Mouse (Mus musculus) intestine, embryonic 14.5 days (tissue): ENCODE measurements around the gene Glis1. TPM values are rescaled to one million over a fixed set of nuclear protein-coding genes. Genes with fewer than 3 reads are reported as not detected.
"Not testable (repeated sequence)": the region's sequence is repeated elsewhere in the genome, so short reads cannot be mapped to it uniquely, and the experiment has no call there.

Experiments used
- ATAC-seq: fragments of 200-750 bp; cut with Nextera tagmentation; replicated peaks from 2 replicates; pipeline ENCODE4 v1.8.0; 2017; ENCODE audit warnings: low read depth, moderate number of reproducible peaks, moderate TSS enrichment, moderate library complexity; ENCODE audit not compliant: low FRiP score, low TSS enrichment
- DNase-seq: peaks from one replicate; pipeline ENCODE4 v3.0.0-alpha.2; 2018; ENCODE audit warnings: low spot score
- H3K27ac ChIP-seq: fragments of 300-500 bp; sonication (generic); 2 replicates; pipeline ENCODE4 v1.5.1; 2014; ENCODE audit warnings: low read depth, mild to moderate bottlenecking, control low read depth
- H3K27me3 ChIP-seq: fragments of 300-500 bp; sonication (generic); replicated peaks from 2 replicates; pipeline ENCODE4 v1.6.1; 2014; ENCODE audit warnings: low read length, control low read depth; ENCODE audit not compliant: control insufficient read depth, insufficient read depth
- H3K36me3 ChIP-seq: fragments of 300-500 bp; sonication (generic); 2 replicates; pipeline ENCODE4 v1.6.1; 2014; ENCODE audit warnings: low read length, control low read depth; ENCODE audit not compliant: control insufficient read depth, insufficient read depth
- H3K4me1 ChIP-seq: fragments of 300-500 bp; sonication (generic); replicated peaks from 2 replicates; pipeline ENCODE4 v1.6.1; 2014; ENCODE audit warnings: low read length, control low read depth, mixed read lengths; ENCODE audit not compliant: control insufficient read depth, insufficient read depth
- H3K4me2 ChIP-seq: fragments of 300-500 bp; sonication (generic); 2 replicates; pipeline ENCODE4 v1.6.1; 2014; ENCODE audit warnings: low read length
- H3K4me3 ChIP-seq: fragments of 300-500 bp; sonication (generic); 2 replicates; pipeline ENCODE4 v1.5.1; 2014; ENCODE audit warnings: low read depth, low read length, control low read depth, mixed read lengths
- H3K9ac ChIP-seq: fragments of 300-500 bp; sonication (generic); 2 replicates; pipeline ENCODE4 v1.6.1; 2014; ENCODE audit warnings: mild to moderate bottlenecking, low read length
- H3K9me3 ChIP-seq: fragments of 300-500 bp; sonication (generic); 2 replicates; pipeline ENCODE4 v1.6.1; 2016; ENCODE audit warnings: low read length, control low read depth; ENCODE audit not compliant: control insufficient read depth
- WGBS: fragments of 180-500 bp; shearing (Covaris S2); extraction: QIAGEN DNeasy Blood & Tissue Kit; methylation state at CpG from one replicate; pipeline ENCODE4 v1.1.7; 2014; 5-methylcytosine and 5-hydroxymethylcytosine counted together
- polyA plus RNA-seq: library from polyadenylated mRNA; unstranded; fragments of >200 nt; fragmentation: Nextera tagmentation; extraction: Ambion mirVana; gene quantifications from 2 replicates; pipeline ENCODE4 v1.2.1, GENCODE M21; 2014

Gene Glis1
- polyA plus RNA-seq, 1 experiment from 2014 or later = 0.43 TPM

DNA sequence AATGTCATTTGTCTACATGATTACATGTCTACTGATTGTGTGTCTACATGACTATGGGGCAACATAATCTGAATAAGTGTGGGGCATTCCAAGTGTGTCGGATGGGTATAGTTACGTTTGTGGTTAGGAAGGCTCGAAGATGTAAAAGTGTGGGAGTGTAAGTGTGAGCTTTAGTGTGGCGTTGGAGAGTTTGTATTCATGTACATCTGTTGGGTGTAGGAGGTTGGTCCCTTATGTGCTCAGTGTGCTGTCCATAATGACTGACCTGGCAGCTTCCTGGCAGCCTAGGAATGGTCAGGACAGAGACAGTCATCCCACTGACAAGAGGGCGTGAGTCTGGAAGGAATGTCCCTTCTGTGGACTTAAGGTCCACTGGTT, 164.2 kb downstream of the Glis1 start:
- not testable (repeated sequence) for H3K9me3 ChIP-seq, H3K36me3 ChIP-seq, ATAC-seq, H3K9ac ChIP-seq, H3K27me3 ChIP-seq, DNase-seq, H3K4me2 ChIP-seq, H3K4me3 ChIP-seq
- WGBS = 88% methylated on average over 5 of the region's 5 CpGs
- peaks cover 16% of the 10 kb centered on the region for H3K4me1 ChIP-seq
- 0 out of 2 replicates have a peak overlapping the region, but pooled peaks have one; percentile 51 for H3K27ac ChIP-seq

DNA sequence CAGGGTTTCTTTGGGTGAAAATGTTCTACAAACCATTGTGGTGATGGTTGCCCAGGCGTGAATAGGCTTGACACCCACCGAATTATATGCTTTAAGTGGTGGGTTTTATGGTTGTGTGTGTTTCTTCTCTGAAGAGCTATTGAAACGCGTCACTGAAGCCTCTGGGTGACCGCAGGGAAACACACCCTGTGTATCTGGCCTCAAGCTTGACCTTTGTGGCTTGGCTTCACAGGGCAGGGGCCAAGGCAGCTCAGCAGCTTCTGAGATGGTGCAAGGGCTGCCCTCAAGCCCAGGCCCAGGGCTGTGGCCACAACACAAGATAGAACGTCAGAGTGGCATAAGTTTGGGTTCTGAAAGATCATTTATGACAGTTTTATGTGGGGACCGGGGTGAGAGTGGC, 167.9 kb downstream of the Glis1 start:
- no peak overlapping the region for H3K27ac ChIP-seq
- no peaks in the 10 kb centered on the region for H3K27me3 ChIP-seq
- no peak for DNase-seq
- no peak overlapping the region for H3K4me2 ChIP-seq
- H3K9me3 ChIP-seq = no peaks in the 10 kb centered on the region
- WGBS = 70% methylated on average over 7 of the region's 7 CpGs
- no peak overlapping the region for H3K4me3 ChIP-seq
- H3K4me1 ChIP-seq = peaks cover 12% of the 10 kb centered on the region
- H3K36me3 ChIP-seq = no peaks in the 10 kb centered on the region
- no peak overlapping the region for H3K9ac ChIP-seq
- ATAC-seq = no peak

DNA sequence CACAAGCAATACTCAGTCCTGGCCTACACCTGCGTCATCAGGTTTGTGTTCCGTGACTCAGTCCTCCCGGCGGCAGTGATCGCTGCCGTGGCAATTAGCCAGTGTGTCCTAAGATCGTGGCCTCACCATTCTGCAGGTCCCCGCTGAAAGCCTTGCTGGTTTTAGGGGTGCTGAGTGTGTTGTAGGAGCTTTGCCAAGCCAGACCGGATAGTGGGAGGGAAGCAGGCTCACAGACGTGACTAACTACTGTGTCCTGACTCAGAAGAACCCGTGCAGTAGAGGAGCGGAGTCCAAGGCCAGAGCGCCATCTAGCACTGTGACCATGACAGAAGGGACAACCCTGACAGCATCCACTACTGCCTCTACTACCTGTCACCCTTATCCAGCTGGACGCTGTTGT, 168.4 kb downstream of the Glis1 start:
- 0 out of 2 replicates have a peak, but pooled peaks have one; percentile 38 for ATAC-seq
- no peaks in the 10 kb centered on the region for H3K36me3 ChIP-seq
- H3K9ac ChIP-seq = no peak overlapping the region
- H3K4me1 ChIP-seq = peaks cover 7% of the 10 kb centered on the region
- H3K27me3 ChIP-seq = no peaks in the 10 kb centered on the region
- no peak overlapping the region for H3K4me3 ChIP-seq
- DNase-seq = no peak
- no peak overlapping the region for H3K27ac ChIP-seq
- WGBS = 75% methylated on average over 14 of the region's 14 CpGs
- H3K4me2 ChIP-seq = no peak overlapping the region
- no peaks in the 10 kb centered on the region for H3K9me3 ChIP-seq

DNA sequence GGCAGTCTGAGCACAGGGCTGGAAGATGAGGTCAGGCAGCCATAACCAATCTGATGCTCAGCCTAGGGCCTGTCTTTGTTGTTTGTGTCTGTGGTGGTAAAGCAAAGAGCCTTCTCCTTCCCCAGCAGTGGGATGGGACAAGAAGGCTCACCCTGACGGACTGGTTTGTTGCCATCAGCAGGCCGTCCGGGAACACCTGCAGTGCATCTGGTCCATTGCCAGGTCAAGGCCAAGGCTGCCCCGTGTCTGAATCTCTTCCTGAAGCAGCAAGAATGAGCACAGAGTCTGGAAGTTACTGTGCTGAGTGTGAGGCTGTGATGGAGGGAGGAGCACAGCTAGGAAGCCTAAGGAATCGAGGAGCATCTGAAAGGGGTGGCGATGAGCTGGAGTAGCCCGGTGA, 168.8 kb downstream of the Glis1 start:
- H3K4me1 ChIP-seq = peaks cover 3% of the 10 kb centered on the region
- no peak overlapping the region for H3K4me2 ChIP-seq
- no peak overlapping the region for H3K9ac ChIP-seq
- ATAC-seq (no peak; the same call in 1 of the 2 replicates), DNase-seq (no peak)
- 71% methylated on average over 7 of the region's 7 CpGs for WGBS
- no peaks in the 10 kb centered on the region for H3K27me3 ChIP-seq
- no peaks in the 10 kb centered on the region for H3K9me3 ChIP-seq
- no peaks in the 10 kb centered on the region for H3K36me3 ChIP-seq
- no peak overlapping the region for H3K4me3 ChIP-seq
- no peak overlapping the region for H3K27ac ChIP-seq

DNA sequence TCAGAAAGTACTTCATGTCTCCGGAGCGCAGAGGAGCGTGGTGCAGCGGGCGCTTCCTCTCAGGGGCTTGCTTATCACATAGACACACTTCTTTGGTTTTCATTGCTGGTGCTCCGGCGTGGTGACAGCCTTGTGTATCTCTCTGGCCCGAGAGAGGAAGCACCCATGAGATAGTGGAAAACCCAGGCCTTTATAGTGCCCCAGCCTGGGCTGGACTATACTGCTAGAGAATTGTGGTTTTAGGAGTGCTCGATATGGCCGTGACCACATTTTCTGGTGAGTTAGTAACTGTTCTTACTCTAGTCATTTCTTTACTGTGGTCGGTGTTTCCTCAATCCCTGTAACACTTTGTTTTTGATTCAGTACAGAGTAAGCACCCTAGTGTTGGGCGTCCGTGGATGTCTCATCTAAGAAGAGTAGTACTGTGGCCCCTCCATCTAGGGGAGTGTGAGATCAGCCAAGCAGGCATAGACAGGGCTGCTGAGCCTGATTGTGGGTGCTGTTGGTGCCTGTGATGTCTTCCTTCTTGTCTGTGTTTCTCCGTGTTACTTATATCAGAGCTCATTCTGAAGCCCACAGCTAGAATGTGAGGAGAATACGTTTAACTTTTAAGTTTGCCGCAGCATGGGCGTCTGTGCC, 171.7 kb downstream of the Glis1 start:
- H3K4me1 ChIP-seq = no peaks in the 10 kb centered on the region
- no peaks in the 10 kb centered on the region for H3K27me3 ChIP-seq
- no peaks in the 10 kb centered on the region for H3K36me3 ChIP-seq
- no peaks in the 10 kb centered on the region for H3K9me3 ChIP-seq
- 83% methylated on average over 17 of the region's 17 CpGs for WGBS
- no peak overlapping the region for H3K27ac ChIP-seq
- no peak overlapping the region for H3K9ac ChIP-seq
- H3K4me3 ChIP-seq = no peak overlapping the region
- no peak for ATAC-seq
- no peak overlapping the region for H3K4me2 ChIP-seq
- no peak for DNase-seq

DNA sequence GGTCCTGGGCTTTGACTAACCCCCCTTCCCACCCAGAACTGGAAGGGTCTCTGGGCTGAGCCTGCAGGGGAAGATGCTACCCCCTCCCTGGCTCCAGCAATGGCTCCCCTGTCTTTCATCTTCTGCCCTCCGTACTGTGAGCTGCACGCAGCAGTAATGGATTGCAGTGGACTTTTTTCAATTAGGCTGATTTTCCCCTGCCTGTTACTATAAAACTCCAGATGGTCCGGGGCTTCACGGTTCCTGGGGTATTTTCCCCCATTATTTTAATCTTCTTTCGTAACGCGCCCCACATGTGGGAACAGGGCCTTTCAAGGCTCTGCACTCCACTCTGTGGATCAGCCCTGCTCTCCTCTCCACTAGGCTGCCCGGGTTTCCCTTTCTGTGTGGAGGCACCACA, 175.4 kb downstream of the Glis1 start:
- H3K36me3 ChIP-seq = no peaks in the 10 kb centered on the region

DNA sequence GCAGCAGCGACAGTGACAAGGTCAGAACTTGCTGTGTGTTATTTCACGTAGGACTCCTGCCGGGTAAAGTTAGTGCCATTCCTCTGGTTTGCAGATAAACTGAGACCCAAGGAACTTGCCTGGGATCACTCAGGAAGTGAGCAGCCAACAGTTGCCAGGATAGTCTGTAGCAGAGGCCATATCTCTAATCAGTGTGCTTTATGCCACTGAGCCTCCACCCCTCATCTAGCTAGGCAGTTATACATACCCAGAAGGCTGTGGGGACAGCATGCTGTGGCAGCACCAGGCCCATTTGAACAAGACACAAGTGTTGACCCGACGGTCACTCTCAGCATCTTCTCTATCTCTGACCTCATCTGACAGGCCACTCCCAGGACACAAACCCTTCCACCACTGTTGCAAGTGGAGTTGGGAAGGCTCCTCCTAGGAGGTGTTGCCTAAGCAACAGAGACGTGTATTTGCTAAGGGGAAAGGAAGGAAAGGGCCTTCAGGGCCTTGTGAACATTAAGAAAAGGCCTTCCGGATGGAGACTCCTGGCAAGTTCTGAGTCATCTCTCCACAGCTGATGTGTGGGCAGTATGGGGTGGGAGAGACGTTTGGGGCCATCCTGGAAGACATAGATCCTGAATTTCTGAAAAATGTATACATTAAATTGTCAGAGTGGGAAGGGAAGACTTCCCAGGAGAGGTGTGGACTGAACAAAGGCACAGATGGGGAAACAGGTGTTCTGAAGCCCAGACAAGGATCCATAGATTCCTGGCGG, 177.7 kb downstream of the Glis1 start:
- Histone ChIP-seq H3K27ac (no peak overlapping the region), H3K9ac (no peak overlapping the region), H3K4me2 (no peak overlapping the region), H3K27me3 (no peaks in the 10 kb centered on the region), H3K9me3 (no peaks in the 10 kb centered on the region), H3K4me1 (no peaks in the 10 kb centered on the region), H3K4me3 (no peak overlapping the region), H3K36me3 (no peaks in the 10 kb centered on the region)
- no peak for DNase-seq
- 55% methylated on average over 9 of the region's 9 CpGs for WGBS
- no peak for ATAC-seq

More for the DNA sequence above, 175.4 kb downstream of the Glis1 start:
- Histone ChIP-seq H3K27me3 (no peaks in the 10 kb centered on the region), H3K27ac (no peak overlapping the region), H3K4me3 (no peak overlapping the region), H3K9me3 (no peaks in the 10 kb centered on the region), H3K4me2 (no peak overlapping the region), H3K4me1 (no peaks in the 10 kb centered on the region), H3K9ac (no peak overlapping the region)
- 71% methylated on average over 8 of the region's 8 CpGs for WGBS
- no peak for ATAC-seq
- no peak for DNase-seq

DNA sequence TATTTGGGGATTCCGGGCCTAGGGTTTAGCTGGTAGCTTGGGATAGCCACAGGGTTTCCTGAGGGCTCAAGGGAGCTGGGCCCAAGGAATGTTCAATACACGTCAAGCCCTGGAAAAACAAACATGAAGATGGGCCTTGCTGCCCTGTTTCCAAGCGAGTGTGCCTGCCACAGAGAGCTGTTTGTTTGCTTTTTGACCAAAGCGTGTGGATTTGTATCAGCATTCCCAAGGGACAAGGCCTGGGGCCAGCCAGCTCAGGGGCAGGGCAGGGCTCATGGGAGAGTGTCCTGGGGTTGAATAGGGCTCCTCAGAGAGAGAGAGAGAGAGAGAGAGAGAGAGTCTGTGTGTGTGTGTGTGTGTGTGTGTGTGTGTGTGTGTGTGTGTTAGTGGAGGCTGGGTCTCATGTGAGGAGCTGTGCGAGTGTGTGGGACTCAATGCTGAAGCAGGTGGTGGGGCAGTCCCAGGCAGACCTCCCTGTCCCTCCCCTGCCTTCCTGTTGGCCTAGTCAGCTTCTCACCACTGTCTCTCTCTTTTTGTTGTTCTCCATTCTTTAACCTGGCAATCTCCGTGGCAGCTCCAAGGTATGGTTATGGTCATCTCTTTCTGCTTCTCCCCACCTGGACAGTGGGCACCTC, 183.3 kb downstream of the Glis1 start:
- H3K4me1 ChIP-seq = no peaks in the 10 kb centered on the region
- DNase-seq (no peak), ATAC-seq (no peak)
- no peaks in the 10 kb centered on the region for H3K27me3 ChIP-seq
- H3K4me2 ChIP-seq = no peak overlapping the region
- no peak overlapping the region for H3K9ac ChIP-seq
- no peak overlapping the region for H3K4me3 ChIP-seq
- H3K9me3 ChIP-seq = no peaks in the 10 kb centered on the region
- H3K36me3 ChIP-seq = no peaks in the 10 kb centered on the region
- H3K27ac ChIP-seq = no peak overlapping the region
- WGBS = 61% methylated on average over 6 of the region's 6 CpGs
